Mouse (Mus musculus): ENCODE measurements around the gene Tmem235. TPM values are rescaled to one million over a fixed set of nuclear protein-coding genes. Genes with fewer than 3 reads are reported as not detected.

Gene Tmem235
- polyA plus RNA-seq, 1 experiment from 2014 or later, result not detected

GRCm38 (mm10) chr11:117838572-117838971 is 22.0 kb upstream of the Tmem235 start:
- no peak overlapping the region for H3K9ac ChIP-seq (ENCODE audit: low read length)
- H3K27ac ChIP-seq (replicated peaks; ENCODE audit: low read depth, low read length), result no peak overlapping the region
- no peak overlapping the region for H3K4me3 ChIP-seq (ENCODE audit: low read depth, low read length)
- ATAC-seq (ENCODE audit: insufficient number of reproducible peaks, low FRiP score, low TSS enrichment, low read depth) (no peak), DNase-seq (ENCODE audit: low spot score) (no peak)
- H3K9me3 ChIP-seq (ENCODE audit: control insufficient read depth, low read length), result no peaks in the 10 kb centered on the region
- no peak overlapping the region for H3K4me2 ChIP-seq (ENCODE audit: low read depth, severe bottlenecking)
- 69% methylated on average over 2 of the region's 2 CpGs for WGBS
- H3K36me3 ChIP-seq (ENCODE audit: control insufficient read depth, insufficient read depth, low read length), result no peaks in the 10 kb centered on the region
- no peaks in the 10 kb centered on the region for H3K4me1 ChIP-seq (ENCODE audit: control insufficient read depth, insufficient read depth, low read length)
- no peaks in the 10 kb centered on the region for H3K27me3 ChIP-seq (ENCODE audit: control insufficient read depth, insufficient read depth, low read length)

- Histone ChIP-seq H3K27me3 (ENCODE audit: control insufficient read depth, insufficient read depth, low read length) (no peaks in the 10 kb centered on the region), H3K36me3 (ENCODE audit: control insufficient read depth, insufficient read depth, low read length) (no peaks in the 10 kb centered on the region), H3K4me2 (ENCODE audit: low read depth, severe bottlenecking) (no peak overlapping the region), H3K4me3 (ENCODE audit: low read depth, low read length) (no peak overlapping the region), H3K4me1 (ENCODE audit: control insufficient read depth, insufficient read depth, low read length) (no peaks in the 10 kb centered on the region), H3K9ac (ENCODE audit: low read length) (no peak overlapping the region), H3K27ac (replicated peaks; ENCODE audit: low read depth, low read length) (no peak overlapping the region), H3K9me3 (ENCODE audit: control insufficient read depth, low read length) (no peaks in the 10 kb centered on the region)
- DNase-seq (ENCODE audit: low spot score) (no peak), ATAC-seq (ENCODE audit: insufficient number of reproducible peaks, low FRiP score, low TSS enrichment, low read depth) (no peak)
- WGBS, result 75% methylated on average over 1 of the region's 1 CpGs
Observed at GRCm38 (mm10) chr11:117839021-117839420, 21.5 kb upstream of the Tmem235 start.

GRCm38 (mm10) chr11:117840910-117841309 is 19.6 kb upstream of the Tmem235 start:
- Histone ChIP-seq H3K9ac (ENCODE audit: low read length) (no peak overlapping the region), H3K27me3 (ENCODE audit: control insufficient read depth, insufficient read depth, low read length) (no peaks in the 10 kb centered on the region), H3K9me3 (ENCODE audit: control insufficient read depth, low read length) (no peaks in the 10 kb centered on the region), H3K27ac (replicated peaks; ENCODE audit: low read depth, low read length) (no peak overlapping the region), H3K4me2 (ENCODE audit: low read depth, severe bottlenecking) (no peak overlapping the region), H3K4me3 (ENCODE audit: low read depth, low read length) (no peak overlapping the region), H3K4me1 (ENCODE audit: control insufficient read depth, insufficient read depth, low read length) (no peaks in the 10 kb centered on the region), H3K36me3 (ENCODE audit: control insufficient read depth, insufficient read depth, low read length) (no peaks in the 10 kb centered on the region)
- WGBS, result 48% methylated on average over 1 of the region's 1 CpGs
- DNase-seq (ENCODE audit: low spot score) (no peak), ATAC-seq (ENCODE audit: insufficient number of reproducible peaks, low FRiP score, low TSS enrichment, low read depth) (no peak)

- Histone ChIP-seq H3K4me3 (ENCODE audit: low read depth, low read length) (no peak overlapping the region), H3K9me3 (ENCODE audit: control insufficient read depth, low read length) (no peaks in the 10 kb centered on the region), H3K9ac (ENCODE audit: low read length) (no peak overlapping the region), H3K27me3 (ENCODE audit: control insufficient read depth, insufficient read depth, low read length) (no peaks in the 10 kb centered on the region), H3K27ac (replicated peaks; ENCODE audit: low read depth, low read length) (no peak overlapping the region), H3K36me3 (ENCODE audit: control insufficient read depth, insufficient read depth, low read length) (no peaks in the 10 kb centered on the region), H3K4me1 (ENCODE audit: control insufficient read depth, insufficient read depth, low read length) (0 out of 2 replicates have a peak, but pooled peaks cover 3% of the 10 kb centered on the region), H3K4me2 (ENCODE audit: low read depth, severe bottlenecking) (no peak overlapping the region)
- DNase-seq (ENCODE audit: low spot score) (no peak), ATAC-seq (ENCODE audit: insufficient number of reproducible peaks, low FRiP score, low TSS enrichment, low read depth) (no peak)
- 89% methylated on average over 2 of the region's 2 CpGs for WGBS
Observed at GRCm38 (mm10) chr11:117843434-117843833, 17.1 kb upstream of the Tmem235 start.

- Histone ChIP-seq H3K4me3 (ENCODE audit: low read depth, low read length) (no peak overlapping the region), H3K4me1 (ENCODE audit: control insufficient read depth, insufficient read depth, low read length) (peaks cover 6% of the 10 kb centered on the region), H3K4me2 (ENCODE audit: low read depth, severe bottlenecking) (no peak overlapping the region), H3K27me3 (ENCODE audit: control insufficient read depth, insufficient read depth, low read length) (no peaks in the 10 kb centered on the region), H3K9me3 (ENCODE audit: control insufficient read depth, low read length) (no peaks in the 10 kb centered on the region), H3K36me3 (ENCODE audit: control insufficient read depth, insufficient read depth, low read length) (no peaks in the 10 kb centered on the region), H3K9ac (ENCODE audit: low read length) (no peak overlapping the region), H3K27ac (replicated peaks; ENCODE audit: low read depth, low read length) (no peak overlapping the region)
- 78% methylated on average over 2 of the region's 2 CpGs for WGBS
- DNase-seq (ENCODE audit: low spot score), result no peak
- ATAC-seq (ENCODE audit: insufficient number of reproducible peaks, low FRiP score, low TSS enrichment, low read depth), result no peak
Observed at GRCm38 (mm10) chr11:117844997-117845396, 15.6 kb upstream of the Tmem235 start.

- WGBS, result 89% methylated on average over 2 of the region's 2 CpGs
- Histone ChIP-seq H3K36me3 (ENCODE audit: control insufficient read depth, insufficient read depth, low read length) (no peaks in the 10 kb centered on the region), H3K4me3 (ENCODE audit: low read depth, low read length) (no peak overlapping the region), H3K27me3 (ENCODE audit: control insufficient read depth, insufficient read depth, low read length) (no peaks in the 10 kb centered on the region), H3K9ac (ENCODE audit: low read length) (no peak overlapping the region), H3K27ac (replicated peaks; ENCODE audit: low read depth, low read length) (no peak overlapping the region), H3K4me2 (ENCODE audit: low read depth, severe bottlenecking) (no peak overlapping the region), H3K9me3 (ENCODE audit: control insufficient read depth, low read length) (no peaks in the 10 kb centered on the region), H3K4me1 (ENCODE audit: control insufficient read depth, insufficient read depth, low read length) (peaks cover 12% of the 10 kb centered on the region)
- DNase-seq (ENCODE audit: low spot score) (no peak), ATAC-seq (ENCODE audit: insufficient number of reproducible peaks, low FRiP score, low TSS enrichment, low read depth) (no peak)
Observed at GRCm38 (mm10) chr11:117845651-117846050, 14.9 kb upstream of the Tmem235 start.

- no peak for ATAC-seq (ENCODE audit: insufficient number of reproducible peaks, low FRiP score, low TSS enrichment, low read depth)
- Histone ChIP-seq H3K27ac (replicated peaks; ENCODE audit: low read depth, low read length) (no peak overlapping the region), H3K36me3 (ENCODE audit: control insufficient read depth, insufficient read depth, low read length) (peaks cover 2% of the 10 kb centered on the region; the same call in 1 of the 2 replicates), H3K9me3 (ENCODE audit: control insufficient read depth, low read length) (no peaks in the 10 kb centered on the region), H3K4me2 (ENCODE audit: low read depth, severe bottlenecking) (no peak overlapping the region), H3K27me3 (ENCODE audit: control insufficient read depth, insufficient read depth, low read length) (no peaks in the 10 kb centered on the region), H3K9ac (ENCODE audit: low read length) (no peak overlapping the region), H3K4me3 (ENCODE audit: low read depth, low read length) (no peak overlapping the region), H3K4me1 (ENCODE audit: control insufficient read depth, insufficient read depth, low read length) (peaks cover 12% of the 10 kb centered on the region)
- WGBS, result 68% methylated on average over 5 of the region's 5 CpGs
- DNase-seq (ENCODE audit: low spot score), result no peak
Observed at GRCm38 (mm10) chr11:117846640-117847039, 13.9 kb upstream of the Tmem235 start.

GRCm38 (mm10) chr11:117847593-117848215 is 12.8 kb upstream of the Tmem235 start:
- DNase-seq (ENCODE audit: low spot score) (no peak), ATAC-seq (ENCODE audit: insufficient number of reproducible peaks, low FRiP score, low TSS enrichment, low read depth) (no peak)
- peaks cover 12% of the 10 kb centered on the region for H3K4me1 ChIP-seq (ENCODE audit: control insufficient read depth, insufficient read depth, low read length)
- H3K27me3 ChIP-seq (ENCODE audit: control insufficient read depth, insufficient read depth, low read length), result no peaks in the 10 kb centered on the region
- peaks cover 8% of the 10 kb centered on the region for H3K36me3 ChIP-seq (ENCODE audit: control insufficient read depth, insufficient read depth, low read length)
- no peak overlapping the region for H3K4me3 ChIP-seq (ENCODE audit: low read depth, low read length)
- 79% methylated on average over 7 of the region's 7 CpGs for WGBS
- H3K27ac ChIP-seq (replicated peaks; ENCODE audit: low read depth, low read length), result no peak overlapping the region
- H3K4me2 ChIP-seq (ENCODE audit: low read depth, severe bottlenecking), result peak overlapping the region; percentile 73; the same call in 1 of the 2 replicates
- no peaks in the 10 kb centered on the region for H3K9me3 ChIP-seq (ENCODE audit: control insufficient read depth, low read length)
- H3K9ac ChIP-seq (ENCODE audit: low read length), result no peak overlapping the region

Data from limb, embryonic 11.5 days (tissue).